Mouse (Mus musculus): ENCODE results near the gene Prex1. TPM values are rescaled to one million over a fixed set of nuclear protein-coding genes. Genes with fewer than 3 reads are reported as not detected.

Prex1 gene
- polyA plus RNA-seq, 1 experiment from 2014 or later, result 38.8 TPM

- H3K4me1 ChIP-seq, result peaks cover 23% of the 10 kb centered on the region
- H3K36me3 ChIP-seq, result no peaks in the 10 kb centered on the region
- no peaks in the 10 kb centered on the region for H3K27me3 ChIP-seq
- WGBS, result 87% methylated on average over 13 of the region's 13 CpGs
- H3K9ac ChIP-seq (replicated peaks), result no peak overlapping the region
- no peak for ATAC-seq (replicated peaks)
- no peak overlapping the region for H3K27ac ChIP-seq (replicated peaks)
- no peak overlapping the region for H3K4me3 ChIP-seq
- no peak overlapping the region for H3K4me2 ChIP-seq (replicated peaks)
- no peaks in the 10 kb centered on the region for H3K9me3 ChIP-seq
These were observed 75.4 kb downstream of the Prex1 start for GRCm38 (mm10) chr2:166638079-166638800.

DNA sequence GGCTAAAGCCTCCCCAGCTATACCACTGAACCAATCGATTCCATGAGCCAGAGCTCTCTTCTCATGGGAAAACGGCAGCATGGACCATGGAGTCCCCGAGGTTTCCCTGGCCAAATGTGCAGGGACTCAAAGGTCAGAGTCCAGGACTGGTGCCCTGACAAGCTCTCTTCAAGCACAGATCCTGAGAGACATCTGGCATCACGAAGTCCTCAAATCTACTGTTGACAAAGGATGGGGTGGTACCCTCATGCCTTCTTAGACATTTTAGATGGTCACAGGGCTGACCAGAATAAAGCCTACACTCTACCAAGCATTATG is 76.0 kb downstream of the Prex1 start:
- H3K4me2 ChIP-seq (replicated peaks), result no peak overlapping the region
- H3K9ac ChIP-seq (replicated peaks), result no peak overlapping the region
- no peak for ATAC-seq (replicated peaks)
- H3K4me3 ChIP-seq, result no peak overlapping the region
- H3K9me3 ChIP-seq, result no peaks in the 10 kb centered on the region
- H3K27ac ChIP-seq (replicated peaks), result peak overlapping the region; percentile 77
- H3K27me3 ChIP-seq, result no peaks in the 10 kb centered on the region
- H3K36me3 ChIP-seq, result no peaks in the 10 kb centered on the region
- WGBS, result 80% methylated on average over 4 of the region's 4 CpGs
- H3K4me1 ChIP-seq, result peaks cover 27% of the 10 kb centered on the region

- Histone ChIP-seq H3K9me3 (no peaks in the 10 kb centered on the region), H3K4me2 (replicated peaks) (no peak overlapping the region), H3K4me1 (peaks cover 30% of the 10 kb centered on the region), H3K9ac (replicated peaks) (no peak overlapping the region), H3K36me3 (no peaks in the 10 kb centered on the region), H3K27me3 (no peaks in the 10 kb centered on the region), H3K4me3 (no peak overlapping the region), H3K27ac (replicated peaks) (peak overlapping the region; percentile 77)
- ATAC-seq (replicated peaks), result peak; percentile 87
- 52% methylated on average over 17 of the region's 17 CpGs for WGBS
These were observed 76.6 kb downstream of the Prex1 start for GRCm38 (mm10) chr2:166636867-166637672.

DNA sequence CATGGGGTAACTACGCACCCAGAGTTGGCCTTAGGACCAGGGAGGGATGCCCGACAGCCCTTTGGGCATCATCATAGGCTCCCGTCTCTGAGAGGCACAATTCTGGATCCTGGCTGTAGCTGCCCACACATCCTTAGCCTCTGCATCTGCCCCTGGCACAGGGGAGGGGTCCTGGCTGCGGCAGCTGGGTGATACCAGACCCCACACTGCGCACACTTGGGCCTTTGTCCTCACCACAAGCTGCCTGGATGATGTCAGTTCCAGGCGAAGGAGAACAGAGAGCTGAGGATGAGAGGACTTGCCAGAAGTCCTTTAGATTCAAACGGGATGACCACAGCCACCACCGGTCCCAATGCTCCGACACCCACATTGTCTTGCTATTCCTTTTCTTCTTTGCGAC is 78.1 kb downstream of the Prex1 start:
- Histone ChIP-seq H3K4me2 (replicated peaks) (no peak overlapping the region), H3K27me3 (no peaks in the 10 kb centered on the region), H3K9ac (replicated peaks) (no peak overlapping the region), H3K27ac (replicated peaks) (no peak overlapping the region), H3K4me1 (peaks cover 30% of the 10 kb centered on the region), H3K36me3 (no peaks in the 10 kb centered on the region), H3K4me3 (no peak overlapping the region), H3K9me3 (no peaks in the 10 kb centered on the region)
- WGBS, result 85% methylated on average over 10 of the region's 10 CpGs
- no peak for ATAC-seq (replicated peaks)

DNA sequence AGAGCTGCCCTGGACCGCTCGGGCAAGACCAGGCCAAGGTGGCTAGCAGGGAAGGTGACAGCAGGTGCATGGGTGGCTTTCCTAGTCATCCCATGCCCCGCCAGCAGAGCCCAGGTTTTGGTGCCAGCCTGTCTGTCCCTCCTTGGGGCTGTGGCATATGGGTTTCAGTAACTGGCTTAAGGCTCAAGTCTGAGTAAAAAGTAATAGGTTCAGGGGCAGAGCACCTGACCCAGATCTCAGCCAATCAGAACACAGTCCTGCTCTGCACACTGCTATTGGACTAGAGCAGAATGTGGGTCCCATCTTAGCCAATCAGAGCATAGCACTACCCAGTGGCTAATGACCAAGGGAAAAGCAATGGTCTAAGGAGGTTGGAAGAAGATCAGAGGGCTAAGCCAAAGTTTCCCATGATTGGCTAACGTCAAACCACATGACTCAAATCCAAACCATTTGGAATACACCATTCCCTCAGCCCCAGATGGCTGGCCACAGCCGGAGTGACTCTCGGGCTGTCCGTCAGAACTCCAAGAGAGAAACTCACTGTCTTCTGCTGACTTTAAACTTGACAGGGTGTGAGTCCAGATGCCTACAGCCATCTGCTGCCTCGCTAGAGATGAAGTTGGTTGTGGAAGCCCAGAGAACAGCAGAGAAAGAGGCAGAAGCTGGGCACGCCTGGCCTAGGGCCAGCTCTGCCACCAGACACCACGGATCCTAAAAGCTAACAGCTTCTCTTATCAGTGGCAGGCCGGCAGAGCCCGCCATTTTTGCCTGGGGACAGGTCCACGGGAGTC is 80.9 kb downstream of the Prex1 start:
- Histone ChIP-seq H3K27ac (replicated peaks) (peak overlapping the region; percentile 73), H3K9me3 (no peaks in the 10 kb centered on the region), H3K4me2 (replicated peaks) (no peak overlapping the region), H3K4me3 (no peak overlapping the region), H3K4me1 (peaks cover 28% of the 10 kb centered on the region), H3K27me3 (no peaks in the 10 kb centered on the region), H3K36me3 (no peaks in the 10 kb centered on the region), H3K9ac (replicated peaks) (no peak overlapping the region)
- peak; percentile 53; the same call in 1 of the 2 replicates for ATAC-seq (replicated peaks)
- 72% methylated on average over 13 of the region's 13 CpGs for WGBS

DNA sequence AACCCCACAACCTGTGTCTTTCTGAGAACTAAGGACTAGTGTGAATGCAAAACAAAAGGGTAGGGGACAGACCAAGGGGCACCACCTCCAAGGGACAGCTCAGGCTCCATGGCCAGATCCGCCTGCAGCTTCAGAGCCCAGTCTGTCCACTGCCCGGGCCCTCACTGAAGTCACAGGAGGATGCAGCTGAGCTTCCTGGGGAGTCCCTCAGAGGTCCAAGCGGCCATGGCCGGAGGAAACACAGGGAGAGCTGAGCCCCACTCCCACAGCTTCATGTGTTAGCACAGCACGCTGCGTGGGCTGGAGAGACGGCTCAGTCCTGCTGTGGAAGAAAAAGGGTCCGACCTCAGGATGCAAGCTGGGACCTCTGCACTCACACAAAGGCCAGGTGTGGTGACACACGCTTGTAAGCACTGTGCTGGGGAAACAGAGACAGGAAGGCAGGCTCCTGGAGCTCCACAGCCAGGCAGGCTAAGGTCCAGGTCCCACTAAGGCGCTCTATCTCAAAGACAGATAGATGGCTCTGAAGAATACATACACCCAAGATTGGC is 81.9 kb downstream of the Prex1 start:
- no peaks in the 10 kb centered on the region for H3K27me3 ChIP-seq
- no peak for ATAC-seq (replicated peaks)
- no peaks in the 10 kb centered on the region for H3K9me3 ChIP-seq
- no peak overlapping the region for H3K4me3 ChIP-seq
- no peak overlapping the region for H3K9ac ChIP-seq (replicated peaks)
- H3K36me3 ChIP-seq, result no peaks in the 10 kb centered on the region
- peak overlapping the region; percentile 73 for H3K27ac ChIP-seq (replicated peaks)
- H3K4me2 ChIP-seq (replicated peaks), result no peak overlapping the region
- WGBS, result 92% methylated on average over 10 of the region's 10 CpGs
- peaks cover 17% of the 10 kb centered on the region for H3K4me1 ChIP-seq

- Histone ChIP-seq H3K4me2 (replicated peaks) (no peak overlapping the region), H3K9me3 (no peaks in the 10 kb centered on the region), H3K27ac (replicated peaks) (no peak overlapping the region), H3K27me3 (no peaks in the 10 kb centered on the region), H3K36me3 (no peaks in the 10 kb centered on the region), H3K4me1 (peaks cover 12% of the 10 kb centered on the region), H3K4me3 (no peak overlapping the region), H3K9ac (replicated peaks) (no peak overlapping the region)
- WGBS, result 83% methylated on average over 5 of the region's 5 CpGs
- no peak for ATAC-seq (replicated peaks)
These were observed 82.4 kb downstream of the Prex1 start for GRCm38 (mm10) chr2:166631189-166631588.

DNA sequence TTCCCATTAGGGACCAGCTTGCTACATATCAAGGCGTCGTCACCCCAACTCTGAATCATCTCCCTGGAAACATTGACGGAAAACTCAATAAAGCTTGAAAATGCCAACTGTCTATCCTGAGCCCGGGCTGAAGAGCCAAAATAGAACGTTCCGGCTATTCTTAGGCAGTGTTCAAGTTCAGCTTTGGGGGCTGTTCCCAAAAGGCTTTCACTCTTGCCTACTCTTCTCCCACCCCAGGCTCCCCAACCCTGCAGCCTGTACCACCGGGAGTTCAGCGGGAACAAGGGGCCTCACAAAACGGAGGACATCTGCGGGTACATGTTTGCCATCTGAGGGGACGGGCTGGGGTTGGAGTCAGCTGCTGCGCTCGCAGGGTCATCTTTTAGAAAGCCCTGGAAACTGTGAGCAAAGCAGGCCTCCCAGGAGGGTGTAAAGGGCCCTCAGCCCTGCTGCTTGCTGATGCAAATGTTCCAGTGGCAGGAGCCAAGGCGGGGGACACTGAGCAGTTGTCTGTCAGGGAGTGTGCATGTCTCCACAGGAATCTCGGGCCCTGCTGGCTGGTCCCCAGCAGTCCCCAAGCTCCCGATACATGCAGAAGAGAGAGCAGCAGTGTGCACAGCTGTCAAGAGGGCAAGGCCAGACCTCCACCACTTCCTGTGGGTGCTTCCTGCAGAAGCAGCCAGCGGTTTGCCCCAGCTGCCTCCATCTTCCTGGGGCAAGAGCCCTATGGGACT is 83.5 kb downstream of the Prex1 start:
- H3K27me3 ChIP-seq, result no peaks in the 10 kb centered on the region
- WGBS, result 89% methylated on average over 17 of the region's 17 CpGs
- no peak for ATAC-seq (replicated peaks)
- H3K4me3 ChIP-seq, result no peak overlapping the region
- peaks cover 13% of the 10 kb centered on the region for H3K4me1 ChIP-seq
- no peak overlapping the region for H3K27ac ChIP-seq (replicated peaks)
- H3K9ac ChIP-seq (replicated peaks), result no peak overlapping the region
- H3K9me3 ChIP-seq, result no peaks in the 10 kb centered on the region
- no peak overlapping the region for H3K4me2 ChIP-seq (replicated peaks)
- no peaks in the 10 kb centered on the region for H3K36me3 ChIP-seq

DNA sequence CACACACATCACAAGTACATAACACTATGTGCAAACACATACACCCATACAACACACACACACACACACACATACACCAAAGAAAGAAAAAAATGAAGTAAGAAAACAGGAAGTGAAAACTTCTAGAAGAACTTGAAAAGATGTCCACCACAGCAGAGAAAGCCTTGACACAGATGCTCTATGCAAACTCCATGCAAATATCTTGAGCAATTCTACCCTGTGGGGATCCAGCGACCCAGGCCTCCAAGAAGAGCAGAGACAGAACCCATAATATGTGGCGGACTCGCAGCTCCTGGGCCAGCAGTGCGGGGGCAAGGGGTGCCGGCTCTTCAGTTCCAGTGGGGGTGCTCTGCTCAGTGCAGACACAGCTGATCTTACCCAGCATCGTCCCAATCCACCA is 86.1 kb downstream of the Prex1 start:
- Histone ChIP-seq H3K4me3 (no peak overlapping the region), H3K27ac (replicated peaks) (no peak overlapping the region), H3K4me1 (peaks cover 19% of the 10 kb centered on the region), H3K36me3 (no peaks in the 10 kb centered on the region), H3K9me3 (no peaks in the 10 kb centered on the region), H3K9ac (replicated peaks) (no peak overlapping the region), H3K4me2 (replicated peaks) (no peak overlapping the region), H3K27me3 (no peaks in the 10 kb centered on the region)
- WGBS, result 91% methylated on average over 6 of the region's 6 CpGs
- ATAC-seq (replicated peaks), result no peak

- no peak overlapping the region for H3K4me3 ChIP-seq
- peaks cover 28% of the 10 kb centered on the region for H3K4me1 ChIP-seq
- ATAC-seq (replicated peaks), result no peak
- 79% methylated on average over 11 of the region's 11 CpGs for WGBS
- H3K36me3 ChIP-seq, result no peaks in the 10 kb centered on the region
- no peaks in the 10 kb centered on the region for H3K27me3 ChIP-seq
- no peaks in the 10 kb centered on the region for H3K9me3 ChIP-seq
- H3K9ac ChIP-seq (replicated peaks), result no peak overlapping the region
- H3K4me2 ChIP-seq (replicated peaks), result no peak overlapping the region
- no peak overlapping the region for H3K27ac ChIP-seq (replicated peaks)
These were observed 88.4 kb downstream of the Prex1 start for GRCm38 (mm10) chr2:166625219-166625618.

- peak overlapping the region; percentile 36 for H3K27ac ChIP-seq (replicated peaks)
- H3K9me3 ChIP-seq, result no peaks in the 10 kb centered on the region
- no peak overlapping the region for H3K4me2 ChIP-seq (replicated peaks)
- peak; percentile 33; the same call in 1 of the 2 replicates for ATAC-seq (replicated peaks)
- 29% methylated on average over 9 of the region's 9 CpGs for WGBS
- no peaks in the 10 kb centered on the region for H3K27me3 ChIP-seq
- no peak overlapping the region for H3K4me3 ChIP-seq
- H3K9ac ChIP-seq (replicated peaks), result no peak overlapping the region
- H3K4me1 ChIP-seq, result peaks cover 28% of the 10 kb centered on the region
- no peaks in the 10 kb centered on the region for H3K36me3 ChIP-seq
These were observed 90.5 kb downstream of the Prex1 start for GRCm38 (mm10) chr2:166623081-166623567.
